Mouse (Mus musculus): ENCODE data around the gene Ctcf.
A peak's percentile ranks its signal among the peaks of the same experiment; 100 is the strongest.
"Not testable (repeated sequence)": the region's sequence is repeated elsewhere in the genome, so short reads cannot be mapped to it uniquely, and the experiment has no call there.

Ctcf gene

GRCm38 (mm10) chr8:105636018-105636962, at the start of gene Ctcf:
Ctcf (plus strand) TSS chr8:105636568.
- DNase-seq = peak; percentile 94

GRCm38 (mm10) chr8:105592431-105592830, 43.9 kb upstream of the Ctcf start:
- DNase-seq = no peak

GRCm38 (mm10) chr8:105593859-105594258, 42.5 kb upstream of the Ctcf start:
- DNase-seq = no peak

- DNase-seq = no peak
Measured at GRCm38 (mm10) chr8:105594451-105595242, 41.7 kb upstream of the Ctcf start.

GRCm38 (mm10) chr8:105596362-105597034, 39.9 kb upstream of the Ctcf start:
- DNase-seq = peak; percentile 42

- no peak for DNase-seq
Measured at GRCm38 (mm10) chr8:105598777-105599176, 37.6 kb upstream of the Ctcf start.

GRCm38 (mm10) chr8:105601301-105601700, 35.1 kb upstream of the Ctcf start:
- no peak for DNase-seq

GRCm38 (mm10) chr8:105602540-105602939, 33.8 kb upstream of the Ctcf start:
- DNase-seq = not testable (repeated sequence)

GRCm38 (mm10) chr8:105604804-105605381, 31.5 kb upstream of the Ctcf start, which contains the start of gene Ripor1:
Ripor1 (plus strand) TSS chr8:105605255.
- peak; percentile 70 for DNase-seq

GRCm38 (mm10) chr8:105605491-105606188, 30.7 kb upstream of the Ctcf start:
- DNase-seq = peak; percentile 49

GRCm38 (mm10) chr8:105606189-105607023, 30.0 kb upstream of the Ctcf start:
- DNase-seq = peak; percentile 82

- DNase-seq = no peak
Measured at GRCm38 (mm10) chr8:105607062-105607461, 29.3 kb upstream of the Ctcf start.

- DNase-seq = peak; percentile 38
Measured at GRCm38 (mm10) chr8:105607684-105608083, 28.7 kb upstream of the Ctcf start.

GRCm38 (mm10) chr8:105609355-105609754, 27.0 kb upstream of the Ctcf start:
- no peak for DNase-seq

GRCm38 (mm10) chr8:105609771-105610170, 26.6 kb upstream of the Ctcf start:
- DNase-seq = no peak

- no peak for DNase-seq
Measured at GRCm38 (mm10) chr8:105611836-105612235, 24.5 kb upstream of the Ctcf start.

- DNase-seq = peak; percentile 34
Measured at GRCm38 (mm10) chr8:105613037-105613436, 23.3 kb upstream of the Ctcf start.

GRCm38 (mm10) chr8:105613830-105614511, 22.4 kb upstream of the Ctcf start:
- peak; percentile 33 for DNase-seq

- no peak for DNase-seq
Measured at GRCm38 (mm10) chr8:105615942-105616341, 20.4 kb upstream of the Ctcf start.
